Mouse (Mus musculus) heart, postnatal 4 days (tissue): ENCODE results near the gene Opcml. TPM values are rescaled to one million over a fixed set of nuclear protein-coding genes. Genes with fewer than 3 reads are reported as not detected.

Experiments
- DNase-seq: peaks from one replicate; pipeline ENCODE4 v3.0.0; 2021
- total RNA-seq, 2 experiments: library from RNA; stranded (reverse); gene quantifications; 2 replicates each; pipeline ENCODE4 v1.2.3; 2021

Gene Opcml
- total RNA-seq, 2 experiments from 2014 or later: 0.72 to 0.83 TPM

GRCm38 (mm10) chr9:28644063-28644462 lies 853.5 kb downstream of the Opcml start:
- DNase-seq: no peak

- no peak for DNase-seq
These were observed 859.5 kb downstream of the Opcml start for GRCm38 (mm10) chr9:28650089-28650488.

- DNase-seq: no peak
These were observed 869.4 kb downstream of the Opcml start for GRCm38 (mm10) chr9:28659996-28660395.

GRCm38 (mm10) chr9:28662882-28663281 lies 872.3 kb downstream of the Opcml start:
- DNase-seq: no peak

DNA sequence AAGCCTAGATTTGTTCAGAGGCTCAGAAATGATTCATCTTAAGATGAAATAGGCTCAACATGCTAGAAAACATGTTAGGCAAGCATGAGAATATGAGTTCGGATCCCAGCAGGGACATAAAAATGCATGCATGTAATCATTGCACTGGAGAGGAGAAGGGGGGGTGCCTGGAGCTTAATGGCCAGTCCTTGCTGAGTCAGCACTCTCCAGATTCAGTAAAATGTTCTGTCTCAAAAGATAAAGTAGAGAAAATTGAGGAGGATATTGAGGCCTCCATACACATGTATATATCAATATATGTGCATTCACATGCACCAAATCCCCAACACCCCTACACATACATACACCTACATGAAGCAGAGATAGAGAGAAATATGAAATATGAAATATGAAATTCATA lies 889.7 kb downstream of the Opcml start:
- DNase-seq: no peak

GRCm38 (mm10) chr9:28681252-28682037 lies 890.9 kb downstream of the Opcml start:
- no peak for DNase-seq

DNA sequence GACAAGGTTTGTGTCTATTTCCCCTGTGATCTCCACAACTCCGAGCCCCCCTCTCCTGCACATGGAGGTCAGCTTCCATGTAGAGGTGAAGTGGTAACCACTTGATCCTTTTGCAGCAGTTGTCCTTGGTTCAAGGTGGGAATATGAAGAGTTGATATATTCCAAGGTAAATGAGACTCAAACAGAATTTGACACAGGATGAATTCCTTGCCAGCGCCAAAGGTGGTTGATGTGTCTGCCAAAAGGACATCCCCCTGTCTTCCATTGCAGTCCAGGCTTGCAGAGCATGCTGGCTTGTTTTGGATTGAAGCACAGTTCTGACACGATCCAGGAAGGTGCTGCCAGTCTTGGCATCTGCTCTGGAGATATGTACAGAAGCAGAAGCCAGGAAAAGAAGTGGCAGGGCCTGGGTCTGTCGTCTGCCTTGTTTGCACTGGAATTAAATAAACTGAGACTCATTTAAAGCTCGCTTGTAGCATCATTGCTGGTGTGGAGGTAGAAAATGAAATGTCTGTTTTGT lies 893.4 kb downstream of the Opcml start:
- DNase-seq: no peak

DNA sequence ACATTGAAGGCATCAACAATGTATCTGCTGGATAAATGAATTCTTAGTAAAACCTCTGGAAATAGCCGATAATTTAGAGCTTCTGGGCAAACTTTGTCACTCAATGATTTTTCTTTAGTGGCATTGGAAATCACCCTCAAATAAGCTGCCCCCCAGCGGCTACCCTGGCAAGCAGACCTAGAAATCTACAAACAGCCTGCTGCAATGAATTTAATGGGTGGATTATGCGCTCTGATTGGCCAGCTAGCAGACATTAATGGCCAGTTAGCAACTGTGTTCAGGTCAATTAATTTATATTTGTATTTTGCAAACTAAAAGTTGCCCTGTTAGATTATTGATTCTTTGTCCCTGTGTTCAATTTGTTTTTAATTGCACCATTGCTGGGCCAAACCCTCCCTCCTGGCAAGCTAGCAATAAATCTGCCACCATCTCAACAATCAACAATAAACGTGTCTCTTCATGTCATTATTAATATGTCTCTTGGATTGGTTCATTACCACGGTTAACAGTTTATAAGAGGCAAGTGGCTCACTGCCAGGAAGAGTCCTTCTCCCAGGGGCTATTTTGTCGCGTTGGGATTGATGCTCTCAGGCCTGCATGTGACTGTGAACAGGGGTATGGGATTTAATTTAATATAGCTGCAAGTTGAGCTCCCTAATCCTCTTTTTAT lies 896.5 kb downstream of the Opcml start:
- DNase-seq: no peak

- DNase-seq: no peak
These were observed 899.6 kb downstream of the Opcml start for GRCm38 (mm10) chr9:28690134-28690533.

DNA sequence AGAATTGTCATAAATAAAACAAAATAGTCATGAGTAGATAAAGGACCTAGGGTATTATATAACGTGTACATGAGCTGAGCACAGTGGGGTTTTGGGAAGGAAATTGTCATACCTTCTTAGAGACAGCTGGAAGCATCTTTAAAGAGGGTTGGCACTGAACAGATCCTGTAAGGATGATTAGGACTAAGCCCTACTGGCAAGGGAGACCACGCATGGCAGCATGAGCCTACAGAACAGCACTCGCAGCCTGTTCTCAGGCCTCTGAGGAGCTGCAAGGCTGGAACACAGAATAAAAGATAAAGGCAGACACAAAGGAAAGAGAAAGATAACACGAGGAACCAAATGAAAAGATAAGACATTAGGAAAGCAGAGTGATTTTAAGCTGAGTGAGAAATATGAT lies 915.2 kb downstream of the Opcml start:
- no peak for DNase-seq

DNA sequence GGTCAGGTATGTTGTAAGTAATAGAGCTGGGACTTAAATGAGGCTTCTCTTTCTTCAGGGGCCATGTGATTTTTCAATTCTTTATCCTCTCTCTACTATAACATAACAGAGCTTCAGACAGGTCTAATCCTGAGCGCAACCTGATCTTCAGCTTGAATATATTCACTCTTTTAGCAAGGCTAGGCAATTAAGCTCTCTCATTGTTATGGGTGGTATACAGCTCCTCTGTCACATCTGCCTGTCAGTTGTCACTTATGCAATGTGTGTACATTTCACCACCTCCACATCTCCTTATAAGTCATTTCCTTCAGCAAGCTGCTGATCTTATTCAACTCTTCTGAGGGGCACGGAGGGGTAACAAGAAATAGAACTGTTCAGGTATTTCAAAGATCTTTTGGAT lies 924.0 kb downstream of the Opcml start:
- DNase-seq: no peak

- DNase-seq: no peak
These were observed 929.6 kb downstream of the Opcml start for GRCm38 (mm10) chr9:28720186-28720585.

DNA sequence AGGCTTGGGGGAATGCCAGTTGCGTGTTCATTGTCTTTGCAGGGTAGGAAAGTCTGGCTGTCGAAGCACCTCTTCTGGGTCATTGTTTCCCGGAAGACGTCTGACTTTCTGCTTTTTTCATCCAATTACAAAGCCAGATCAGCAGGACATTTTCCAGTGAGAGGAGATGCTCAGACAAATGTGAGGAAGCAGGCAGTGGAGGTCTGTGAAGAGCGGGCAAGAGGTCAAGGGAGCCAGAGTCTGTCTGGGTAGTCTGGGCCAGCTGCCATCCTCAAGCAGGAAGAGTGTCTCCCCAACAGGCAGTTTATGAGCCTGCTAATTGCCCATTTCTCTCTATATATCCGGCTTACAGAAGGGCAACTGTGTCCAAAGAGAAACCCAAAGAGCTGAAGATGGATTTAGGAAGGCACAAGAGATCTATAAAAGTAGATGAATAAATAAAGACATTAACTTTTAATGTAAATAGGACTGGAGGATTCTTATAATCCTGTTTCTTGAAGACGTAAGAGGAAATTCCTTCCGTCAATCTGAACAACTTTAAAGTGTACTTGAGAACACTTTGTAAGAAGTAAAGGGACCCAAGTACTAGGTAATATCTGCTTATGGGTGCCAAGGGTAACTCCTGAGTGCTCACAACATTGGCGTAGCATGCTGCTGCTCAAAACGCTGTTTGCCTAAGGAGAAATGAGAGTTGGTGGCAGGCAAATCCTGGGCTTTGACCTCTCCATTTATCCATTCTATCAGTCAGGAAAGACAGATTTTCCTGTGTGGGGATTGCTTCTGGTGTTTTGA lies 941.4 kb downstream of the Opcml start:
- DNase-seq: no peak

DNA sequence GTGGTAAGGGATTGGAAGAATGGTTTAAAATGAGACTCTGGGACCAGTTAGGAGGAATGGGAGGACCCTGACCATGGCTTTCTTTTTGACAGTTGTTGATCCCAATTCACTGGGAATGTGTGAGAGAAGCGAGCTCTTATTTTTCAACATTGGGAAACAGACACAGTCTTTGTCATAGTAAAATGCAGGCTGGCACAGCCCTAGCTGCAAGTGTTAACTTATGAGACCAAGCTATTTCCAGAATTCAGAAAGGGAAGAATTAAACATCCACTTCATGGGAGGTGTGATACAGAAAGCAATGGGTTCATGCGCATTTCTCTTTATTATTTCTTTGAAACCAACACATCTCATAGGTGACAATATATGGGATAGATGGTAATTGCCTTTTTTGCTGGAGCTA lies 947.4 kb downstream of the Opcml start:
- DNase-seq: no peak

- no peak for DNase-seq
These were observed 947.9 kb downstream of the Opcml start for GRCm38 (mm10) chr9:28738451-28738860.

- no peak for DNase-seq
These were observed 954.2 kb downstream of the Opcml start for GRCm38 (mm10) chr9:28744771-28745170.

- DNase-seq: peak; percentile 4
These were observed 958.3 kb downstream of the Opcml start for GRCm38 (mm10) chr9:28748902-28749301.

- no peak for DNase-seq
These were observed 962.3 kb downstream of the Opcml start for GRCm38 (mm10) chr9:28752908-28753307.

GRCm38 (mm10) chr9:28756841-28757451 lies 966.4 kb downstream of the Opcml start:
- DNase-seq: no peak

GRCm38 (mm10) chr9:28761460-28761859 lies 970.9 kb downstream of the Opcml start:
- no peak for DNase-seq

- no peak for DNase-seq
These were observed 973.6 kb downstream of the Opcml start for GRCm38 (mm10) chr9:28764149-28764548.
